Mouse (Mus musculus) layer of hippocampus, postnatal 10 days (tissue): ENCODE results near the gene B4galnt1. TPM values are rescaled to one million over a fixed set of nuclear protein-coding genes. Genes with fewer than 3 reads are reported as not detected.
"Not testable (repeated sequence)": the region's sequence is repeated elsewhere in the genome, so short reads cannot be mapped to it uniquely, and the experiment has no call there.

Source experiments
- DNase-seq, 2 experiments: peaks; one replicate each; pipeline ENCODE4 v3.0.0; 2021; ENCODE audit warnings: low spot score in 2 of 2
- total RNA-seq, 2 experiments: library from RNA; stranded (reverse); gene quantifications; 2 replicates each; pipeline ENCODE4 v1.2.3; 2021

Gene B4galnt1
- total RNA-seq, 2 experiments from 2014 or later = 107 to 116 TPM

DNA sequence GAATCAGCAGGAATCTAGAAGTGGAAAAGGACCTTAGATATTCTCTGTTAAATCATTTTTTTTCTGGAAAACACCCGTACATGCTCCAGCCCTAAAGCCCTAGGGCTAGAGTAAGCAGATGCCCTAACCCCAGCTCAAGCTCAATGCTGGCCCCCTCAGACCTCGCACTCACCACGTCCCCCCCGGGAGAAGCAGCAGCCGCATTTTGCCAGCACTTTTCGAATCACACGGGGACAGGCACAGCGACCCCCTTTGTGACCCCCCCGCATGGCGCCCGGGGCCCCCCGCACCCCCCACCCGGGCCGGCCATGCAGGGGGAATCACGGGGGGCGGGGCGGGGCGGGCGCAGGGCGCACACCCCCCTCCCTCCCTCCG is 23.0 kb downstream of the B4galnt1 start:
- peak in 1 of 2 experiments; percentile 40 for DNase-seq

DNA sequence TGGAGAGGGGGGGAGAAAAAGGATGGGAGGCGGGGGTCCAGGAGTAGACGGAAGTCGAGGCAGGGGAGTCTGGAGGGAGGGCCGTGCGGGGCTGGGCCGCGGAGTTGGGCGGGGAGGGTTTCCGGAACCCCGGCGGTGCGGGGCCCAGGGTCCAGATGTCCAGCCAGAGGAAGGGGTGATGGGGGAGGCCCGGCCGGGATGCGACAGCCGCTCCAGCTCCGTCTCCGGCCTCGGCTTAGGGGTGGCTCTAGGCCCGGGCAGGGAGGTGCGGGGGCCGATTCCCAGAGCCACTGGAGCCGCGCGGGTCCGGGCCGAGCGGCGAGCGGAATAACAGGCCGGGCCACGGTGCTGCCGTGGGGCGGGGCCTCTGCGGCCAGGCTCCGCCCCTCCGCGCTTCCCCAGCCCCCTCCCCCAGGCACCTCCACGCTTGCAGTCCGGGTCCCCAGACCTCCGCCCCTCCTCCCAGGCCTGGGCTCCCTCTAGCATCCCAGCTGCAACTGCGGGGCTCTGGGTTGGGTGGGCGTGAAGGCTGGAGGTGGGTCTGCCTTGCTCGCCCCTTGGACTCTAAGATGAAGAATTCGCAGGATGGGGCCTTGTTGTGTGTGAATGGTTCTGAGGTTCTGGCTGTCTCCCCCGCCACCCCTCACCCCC is 23.6 kb downstream of the B4galnt1 start:
- DNase-seq = peak; percentile 59 to 75

DNA sequence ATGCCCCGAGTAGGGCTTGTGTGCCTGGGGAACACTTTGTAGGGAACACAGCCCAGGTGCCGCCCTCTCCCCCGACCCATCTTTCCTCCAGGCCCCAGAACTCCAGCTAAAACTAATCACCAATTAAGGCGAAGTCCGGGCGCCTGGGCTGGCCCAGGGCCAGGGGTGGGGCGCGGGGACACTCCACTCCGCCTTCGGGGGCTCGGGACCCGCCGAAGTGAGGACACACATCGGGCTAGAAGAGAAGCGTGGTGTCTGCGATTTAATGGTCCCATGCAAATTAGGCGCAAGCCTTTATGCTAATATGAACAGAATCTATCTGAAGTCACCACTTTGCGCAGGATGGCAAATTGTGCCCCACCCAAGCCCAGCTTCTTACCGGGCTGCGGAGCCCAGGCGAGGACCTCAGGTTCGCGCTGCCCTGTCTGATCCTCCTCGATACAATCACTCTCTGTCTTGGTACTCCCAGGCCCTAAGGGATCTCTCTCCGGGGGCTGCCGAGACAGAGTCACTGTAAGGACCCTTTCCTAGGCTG is 24.2 kb downstream of the B4galnt1 start:
- peak; percentile 55 to 63 for DNase-seq

DNA sequence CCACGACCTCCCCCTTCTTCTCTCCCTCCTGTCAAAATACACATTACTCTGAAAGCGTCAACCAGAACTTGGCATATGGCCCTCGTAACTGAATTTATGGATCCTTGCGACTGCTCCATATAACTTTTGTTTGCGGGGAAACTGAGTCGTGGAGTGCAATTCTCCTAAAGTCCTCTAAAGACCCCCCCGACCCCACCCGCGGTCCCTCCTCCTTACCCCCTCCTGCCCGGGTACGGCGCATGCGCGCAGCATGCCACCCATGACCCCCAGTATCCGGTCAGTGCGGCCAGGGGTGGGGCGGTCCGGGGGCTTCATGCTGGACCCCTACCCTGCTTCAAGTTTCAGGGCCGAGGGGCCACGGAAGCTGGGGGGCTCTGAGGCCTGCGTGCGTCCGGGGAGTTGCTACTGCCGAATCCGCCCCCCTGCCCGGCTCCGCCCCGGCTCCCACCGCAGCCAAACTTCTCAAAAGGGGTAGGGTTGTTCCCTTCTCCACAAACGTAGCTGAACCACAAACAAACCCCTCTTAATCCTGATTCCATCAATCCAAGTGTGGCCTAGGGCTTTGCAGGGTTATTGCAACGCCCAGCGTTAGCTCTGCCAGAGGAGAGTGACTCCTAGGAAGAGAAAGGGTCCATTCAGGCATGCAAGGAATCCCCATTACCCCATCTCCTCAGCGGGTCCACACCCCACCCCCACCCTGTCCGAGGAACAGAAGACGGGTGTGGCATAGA is 24.8 kb downstream of the B4galnt1 start, which contains the start of gene Arhgef25:
Arhgef25 (minus strand) TSS at position 433 of the 731 bp plus-strand sequence.
- peak in 1 of 2 experiments; percentile 62 for DNase-seq

DNA sequence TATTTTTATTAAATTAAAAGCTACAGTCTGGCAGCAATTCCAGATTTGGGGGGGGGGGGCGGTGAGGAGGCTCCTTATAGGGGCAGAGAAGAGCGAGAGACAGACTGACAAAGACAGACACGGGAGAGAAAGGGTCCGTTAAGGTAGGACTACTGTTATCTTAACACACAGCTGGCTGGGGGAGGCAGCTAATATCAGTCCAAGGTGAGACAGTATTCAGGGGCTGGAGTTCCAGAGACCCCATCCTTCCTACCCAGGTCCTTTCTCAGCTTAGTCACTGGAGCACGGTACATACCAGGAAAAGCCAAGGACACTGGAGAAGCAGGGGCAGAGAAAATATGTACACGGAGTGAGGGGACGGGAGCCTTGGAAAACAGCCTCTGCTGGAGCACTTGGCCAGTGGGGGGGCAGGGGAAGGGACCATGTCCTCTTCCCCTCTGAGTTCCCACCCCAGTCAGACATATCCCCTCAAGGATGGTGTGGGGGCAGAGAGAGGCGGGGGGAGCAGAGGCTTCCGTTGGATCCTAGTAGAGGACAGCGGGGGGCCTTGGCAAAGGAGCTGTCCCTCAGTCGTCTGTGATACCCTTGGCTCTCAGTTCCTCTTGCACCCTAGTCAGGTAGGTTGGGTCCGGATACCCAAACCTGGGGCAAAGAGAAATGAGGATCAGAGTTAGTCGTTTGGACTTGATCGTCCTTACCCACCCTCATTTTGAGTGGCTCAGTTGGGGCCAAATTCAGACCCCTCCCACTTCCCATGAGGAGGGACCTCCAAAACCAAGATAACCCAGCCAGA is 25.6 kb downstream of the B4galnt1 start:
- peak in 1 of 2 experiments; percentile 29 for DNase-seq

GRCm38 (mm10) chr10:127191191-127192056 is 26.4 kb downstream of the B4galnt1 start:
- peak in 1 of 2 experiments; percentile 18 for DNase-seq

DNA sequence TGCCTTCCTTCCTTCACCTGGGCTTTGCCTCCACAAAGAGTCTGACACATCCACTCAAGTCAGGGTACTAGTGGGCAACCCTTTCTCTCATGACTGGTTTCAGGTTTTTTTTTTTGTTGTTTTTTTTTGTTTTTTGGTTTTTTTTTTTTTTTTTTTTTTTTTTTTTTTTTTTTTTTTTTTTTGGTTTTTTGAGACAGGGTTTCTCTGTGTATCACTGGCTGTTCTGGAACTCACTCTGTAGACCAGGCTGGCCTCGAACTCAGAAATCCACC is 27.0 kb downstream of the B4galnt1 start:
- DNase-seq = not testable (repeated sequence)

DNA sequence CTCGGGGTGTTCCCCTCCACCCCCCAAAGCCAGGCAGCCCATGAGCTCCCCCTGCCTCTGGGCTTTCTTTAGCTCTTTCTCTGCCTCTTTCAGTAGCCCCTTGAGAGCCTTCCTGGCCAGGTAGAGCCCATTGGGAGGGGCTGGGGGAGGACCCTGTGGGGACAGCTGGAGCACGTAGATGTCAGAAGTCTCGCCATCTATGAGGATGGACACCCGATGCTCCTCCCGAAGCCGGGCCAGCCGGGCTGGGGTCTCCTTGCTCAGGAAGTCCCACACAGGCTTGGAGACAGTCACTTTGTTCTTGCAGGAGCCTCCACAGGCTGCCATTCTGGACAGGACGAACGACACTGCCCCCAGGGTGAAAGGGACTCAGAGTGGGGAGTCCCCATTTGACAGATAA is 28.0 kb downstream of the B4galnt1 start:
- DNase-seq = no peak

- DNase-seq = peak in 1 of 2 experiments; percentile 63
Measured at GRCm38 (mm10) chr10:127194428-127195327, 29.7 kb downstream of the B4galnt1 start.

DNA sequence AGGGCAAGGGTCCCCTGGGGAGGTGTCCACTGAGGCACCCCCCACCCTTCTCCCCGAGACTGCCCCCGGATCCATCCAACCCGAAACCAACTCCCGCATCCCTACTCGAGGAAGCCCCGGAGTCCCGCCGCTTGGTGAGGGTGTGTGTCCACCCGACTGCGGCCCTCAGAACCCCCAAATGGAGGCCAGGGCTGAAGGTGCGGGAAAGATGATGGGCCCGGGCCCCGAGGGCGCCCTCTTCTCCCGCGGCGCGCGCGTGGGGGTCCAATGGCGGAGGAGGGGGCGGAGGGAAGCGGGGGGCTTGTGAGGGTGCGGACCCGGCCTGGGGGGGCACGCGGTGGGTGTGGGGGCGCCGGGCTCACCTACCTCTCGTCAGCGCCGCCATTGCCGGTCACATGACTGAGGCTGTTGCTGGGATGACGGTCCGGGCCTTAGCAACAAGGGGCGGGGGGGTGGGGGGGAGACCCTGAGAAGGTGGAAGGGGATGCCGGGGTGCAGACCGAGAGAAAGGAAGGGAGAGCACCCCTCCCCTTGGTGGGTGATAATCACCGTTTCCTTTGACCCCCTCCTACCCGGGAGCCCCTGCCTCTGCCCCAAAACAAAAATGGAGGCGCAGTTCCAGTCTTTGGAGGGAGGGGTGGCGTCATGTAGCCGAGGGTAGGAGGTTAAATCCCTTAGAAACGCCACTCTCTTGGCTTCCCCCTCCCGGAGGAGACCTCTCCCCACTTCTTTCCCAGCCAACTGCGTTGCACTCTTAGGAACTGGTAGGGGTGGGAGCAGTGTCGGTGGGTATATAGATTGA is 30.5 kb downstream of the B4galnt1 start, which contains the start of gene Dtx3:
Dtx3 (minus strand) TSS at position 401 of the 802 bp plus-strand sequence.
- DNase-seq = peak in 1 of 2 experiments; percentile 64

- DNase-seq = peak in 1 of 2 experiments; percentile 64
Measured at GRCm38 (mm10) chr10:127196392-127196791, 31.4 kb downstream of the B4galnt1 start.

DNA sequence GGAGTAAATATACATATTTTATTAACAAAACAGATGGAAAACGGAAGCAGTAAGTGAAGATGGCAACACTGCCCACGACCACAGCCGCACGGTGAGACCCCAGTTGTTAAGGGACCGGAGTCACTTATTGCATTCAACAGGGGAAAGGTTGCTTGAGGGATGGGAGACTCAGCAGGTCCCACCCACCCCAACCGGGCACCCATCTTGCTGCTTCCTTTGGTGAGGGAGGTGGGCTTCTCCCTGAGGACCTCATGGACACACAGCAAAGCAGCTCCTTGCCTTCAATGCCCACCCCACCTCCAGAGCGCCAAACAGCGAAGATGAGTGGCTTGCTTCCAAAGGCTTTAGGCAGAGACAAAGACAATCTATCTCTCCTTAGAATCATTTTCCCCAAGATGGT is 32.1 kb downstream of the B4galnt1 start:
- no peak for DNase-seq

DNA sequence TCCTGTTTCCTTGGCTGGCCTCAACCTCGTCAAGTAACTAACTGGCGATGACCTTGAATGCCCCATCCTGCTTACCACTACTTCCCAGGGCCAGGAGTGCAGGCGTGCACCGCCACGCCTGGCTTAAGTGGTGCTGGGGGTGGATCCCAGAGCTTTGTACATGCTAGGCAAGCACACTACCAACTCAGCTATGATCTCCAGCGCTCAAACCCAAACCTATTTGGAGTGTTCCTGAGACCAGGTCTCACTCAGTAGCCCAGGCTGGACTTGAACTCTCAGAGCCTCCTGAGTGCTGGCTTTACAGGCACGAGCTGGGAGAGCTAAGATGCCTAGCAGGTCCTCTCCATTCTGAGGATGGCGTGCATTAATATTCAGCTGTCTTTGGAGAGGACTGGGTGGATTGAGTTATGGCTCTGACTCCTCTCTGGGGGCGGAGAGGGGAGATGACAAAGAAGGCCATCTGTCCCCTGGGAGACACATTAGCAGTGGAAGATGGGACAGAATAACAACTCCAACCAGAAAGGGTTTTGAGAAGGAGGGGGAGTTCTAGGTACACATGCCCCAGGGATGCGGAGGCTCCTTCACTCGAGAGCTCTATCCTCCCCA is 32.6 kb downstream of the B4galnt1 start:
- DNase-seq = no peak

GRCm38 (mm10) chr10:127198492-127198891 is 33.5 kb downstream of the B4galnt1 start:
- DNase-seq = no peak

GRCm38 (mm10) chr10:127199068-127199467 is 34.0 kb downstream of the B4galnt1 start:
- DNase-seq = no peak

DNA sequence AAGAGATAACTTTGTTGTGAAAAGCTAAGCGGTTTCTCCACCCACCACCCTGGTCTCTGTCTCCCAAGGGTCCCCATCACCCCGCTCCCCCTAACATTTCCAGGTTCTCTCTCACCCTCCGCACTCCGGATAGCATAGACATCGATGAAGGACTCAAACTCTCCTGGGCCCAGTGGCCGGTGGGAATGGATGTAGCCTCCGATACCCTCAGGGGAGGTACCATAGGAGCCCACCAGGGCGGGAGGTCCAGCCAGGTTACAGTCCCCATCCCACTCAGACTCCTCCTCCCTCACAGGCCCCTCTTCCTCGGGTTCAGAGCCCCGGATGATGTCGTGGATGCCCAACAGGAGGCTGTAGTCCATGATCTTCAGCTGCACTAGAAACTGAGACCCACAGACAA is 34.4 kb downstream of the B4galnt1 start:
- no peak for DNase-seq

DNA sequence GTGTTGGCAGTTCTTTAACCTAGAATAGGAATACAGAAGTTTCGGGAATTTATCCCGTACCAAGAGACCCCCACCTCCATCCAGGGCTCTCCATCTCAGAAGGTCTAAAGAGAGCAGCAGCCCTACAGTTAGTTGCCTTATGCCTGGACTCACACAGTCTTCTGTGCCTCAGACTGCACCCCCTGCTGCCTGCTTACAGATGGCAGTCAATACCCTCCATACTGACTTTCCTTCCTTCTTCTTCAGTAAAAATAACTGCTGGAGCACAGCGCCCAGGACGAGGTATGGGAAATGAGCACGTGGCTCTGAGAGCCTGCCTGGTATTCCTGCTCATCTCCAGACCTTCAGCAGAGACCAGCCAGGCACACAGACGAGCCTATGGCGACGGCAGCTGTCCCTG is 35.3 kb downstream of the B4galnt1 start:
- no peak for DNase-seq

DNA sequence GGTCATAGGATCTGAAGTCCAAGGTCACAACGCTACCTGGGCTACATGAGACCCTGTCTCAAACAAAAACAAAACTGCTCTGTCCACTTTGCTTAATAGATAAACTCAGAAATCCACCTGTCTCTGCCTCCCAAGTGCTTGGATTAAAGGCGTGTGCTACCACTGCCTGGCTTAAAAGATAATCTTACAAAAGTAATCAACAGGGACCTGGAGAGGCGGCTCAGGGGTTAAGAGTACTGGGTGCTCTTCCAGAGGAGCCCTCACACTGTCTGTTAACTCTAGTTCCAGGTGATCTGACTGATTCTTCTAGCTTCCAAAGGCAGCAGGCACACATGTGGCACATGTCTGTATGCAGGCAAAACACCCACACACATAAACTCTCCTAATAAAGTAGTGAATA is 38.1 kb downstream of the B4galnt1 start:
- no peak for DNase-seq
